Mouse (Mus musculus) limb, embryonic 13.5 days (tissue): ENCODE results near the gene Olfr134. TPM values are rescaled to one million over a fixed set of nuclear protein-coding genes. Genes with fewer than 3 reads are reported as not detected.
"Not testable (repeated sequence)": the region's sequence is repeated elsewhere in the genome, so short reads cannot be mapped to it uniquely, and the experiment has no call there.

Source experiments
- ATAC-seq: fragments of 200-750 bp; cut with Nextera tagmentation; 2 replicates; pipeline ENCODE4 v1.8.0; 2017; ENCODE audit warnings: low read depth, moderate number of reproducible peaks, moderate TSS enrichment; ENCODE audit not compliant: low FRiP score
- H3K27ac ChIP-seq: fragments of 300-500 bp; sonication (generic); 2 replicates; pipeline ENCODE4 v1.5.1; 2015; ENCODE audit warnings: inconsistent platforms, mild to moderate bottlenecking, moderate library complexity
- H3K27me3 ChIP-seq: fragments of 300-500 bp; sonication (generic); 2 replicates; pipeline ENCODE4 v1.6.1; 2015; ENCODE audit warnings: mild to moderate bottlenecking, inconsistent platforms
- H3K36me3 ChIP-seq: fragments of 300-500 bp; sonication (generic); 2 replicates; pipeline ENCODE4 v1.6.1; 2015; ENCODE audit warnings: inconsistent platforms, mild to moderate bottlenecking, moderate library complexity
- H3K4me1 ChIP-seq: fragments of 300-500 bp; sonication (generic); 2 replicates; pipeline ENCODE4 v1.6.1; 2015; ENCODE audit warnings: inconsistent platforms
- H3K4me2 ChIP-seq: fragments of 300-500 bp; sonication (generic); replicated peaks from 2 replicates; pipeline ENCODE4 v1.6.1; 2015; ENCODE audit warnings: inconsistent platforms, mild to moderate bottlenecking, moderate library complexity
- H3K4me3 ChIP-seq: fragments of 300-500 bp; sonication (generic); 2 replicates; pipeline ENCODE4 v1.5.1; 2015; ENCODE audit warnings: moderate library complexity, mild to moderate bottlenecking, inconsistent platforms
- H3K9ac ChIP-seq: fragments of 300-500 bp; sonication (generic); 2 replicates; pipeline ENCODE4 v1.6.1; 2015; ENCODE audit warnings: mild to moderate bottlenecking, inconsistent platforms
- H3K9me3 ChIP-seq: fragments of 300-500 bp; sonication (generic); 2 replicates; pipeline ENCODE4 v1.6.1; 2016; ENCODE audit warnings: inconsistent platforms
- WGBS: fragments of 180-500 bp; shearing (Covaris S2); methylation state at CpG from one replicate; pipeline ENCODE4 v1.1.7; 2015; 5-methylcytosine and 5-hydroxymethylcytosine counted together
- polyA plus RNA-seq: library from polyadenylated mRNA; unstranded; fragments of >200 nt; fragmentation: Nextera tagmentation; extraction: Ambion mirVana; gene quantifications from 2 replicates; pipeline ENCODE4 v1.2.1, GENCODE M21; 2015

Gene Olfr134
- polyA plus RNA-seq = not detected in 2 replicates

DNA sequence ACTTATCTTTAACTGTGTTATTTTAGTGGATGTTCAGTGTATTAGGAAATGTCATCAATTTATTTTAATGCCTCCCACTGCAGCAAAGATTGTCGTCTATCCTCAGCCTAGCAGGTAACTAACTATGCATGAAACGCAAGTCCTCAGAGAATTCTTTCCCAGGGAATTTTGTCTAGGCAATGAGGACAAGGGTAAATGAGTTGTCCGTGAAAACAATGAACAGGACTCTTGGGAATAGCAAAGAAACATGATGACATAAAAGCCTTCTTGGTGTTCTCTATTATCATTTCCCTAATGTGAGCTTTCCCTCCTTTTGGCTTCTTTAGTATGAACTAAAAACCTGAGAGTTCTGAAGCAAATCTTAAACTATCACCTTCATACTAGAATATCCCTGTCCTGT lies at the start of gene Olfr134:
Olfr134 (plus strand) TSS at position 301 of the 400 bp plus-strand sequence.
- Histone ChIP-seq H3K27ac (no peak within 1 kb of the TSS), H3K36me3 (no peaks in the 10 kb centered on the region), H3K9me3 (no peaks in the 10 kb centered on the region), H3K9ac (no peak within 1 kb of the TSS), H3K4me2 (no peak within 1 kb of the TSS), H3K27me3 (no peaks in the 10 kb centered on the region), H3K4me3 (no peak within 1 kb of the TSS), H3K4me1 (no peaks in the 10 kb centered on the region)
- 80% methylated on average over 3 of the region's 3 CpGs for WGBS
- no peak for ATAC-seq

DNA sequence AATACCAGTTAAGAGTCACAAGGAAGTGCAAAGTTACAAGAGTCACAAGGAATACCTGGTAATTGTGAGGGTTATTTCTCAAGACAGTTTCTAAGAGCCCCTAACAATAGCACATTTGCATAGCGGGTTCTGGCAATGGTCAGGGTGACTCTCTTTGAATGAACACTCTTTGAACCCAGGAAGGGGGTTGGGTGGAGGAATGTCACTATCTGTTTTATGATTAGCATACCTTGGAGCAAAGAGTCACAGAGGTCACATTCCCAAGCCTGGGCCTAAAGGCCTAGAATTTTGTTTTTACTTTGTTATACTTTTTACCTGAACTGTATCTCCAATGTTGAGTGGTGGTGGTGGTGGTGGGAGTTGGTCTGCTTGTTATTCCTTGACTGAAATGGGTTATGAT lies 47.0 kb upstream of the Olfr134 start:
- H3K27ac ChIP-seq, H3K4me2 ChIP-seq, H3K9ac ChIP-seq, H3K4me1 ChIP-seq, H3K4me3 ChIP-seq, H3K27me3 ChIP-seq, H3K9me3 ChIP-seq, ATAC-seq, H3K36me3 ChIP-seq: not testable (repeated sequence)
- WGBS = 71% methylated on average over 1 of the region's 1 CpGs

DNA sequence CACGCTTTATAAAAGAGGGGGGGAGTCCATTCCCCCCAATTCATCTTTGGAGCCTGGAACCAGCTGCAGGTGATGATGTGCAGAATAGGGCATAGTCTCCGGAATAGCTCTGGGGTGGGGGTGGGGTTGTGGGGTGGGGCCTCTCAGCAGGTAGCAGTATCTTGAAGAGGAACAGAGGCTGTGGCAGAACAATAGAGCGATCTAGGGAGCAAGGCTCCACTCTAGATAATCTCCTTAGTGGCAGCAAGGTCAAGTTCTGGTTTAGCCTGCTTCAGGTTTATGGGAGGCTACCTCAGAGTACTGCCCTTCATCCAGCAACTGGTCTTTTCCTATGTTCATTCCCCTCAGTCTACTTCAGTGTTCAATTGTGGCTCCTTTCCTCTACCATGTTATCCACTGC lies 45.8 kb upstream of the Olfr134 start:
- 77% methylated on average over 3 of the region's 3 CpGs for WGBS
- not testable (repeated sequence) for H3K9me3 ChIP-seq, ATAC-seq, H3K27ac ChIP-seq, H3K4me1 ChIP-seq, H3K36me3 ChIP-seq, H3K4me3 ChIP-seq, H3K9ac ChIP-seq, H3K4me2 ChIP-seq, H3K27me3 ChIP-seq

DNA sequence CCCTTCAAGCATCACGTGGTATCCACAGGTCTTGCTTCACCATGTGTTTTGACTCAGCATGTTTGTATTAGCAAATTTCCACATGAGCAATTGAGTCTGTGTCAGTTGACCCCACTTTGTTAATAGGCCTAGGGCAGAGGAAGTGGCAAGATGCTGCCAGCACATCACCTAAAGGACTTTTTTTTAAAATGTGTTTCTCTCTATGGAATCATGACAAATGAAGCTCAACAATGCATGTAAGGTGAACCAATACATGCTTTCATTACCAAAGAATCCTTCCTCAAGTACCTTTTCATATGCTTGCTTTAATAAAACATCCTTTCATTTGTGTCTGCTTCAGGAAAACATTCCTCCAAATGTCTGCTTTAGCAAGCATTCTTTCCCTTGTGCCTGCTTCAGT lies 36.8 kb upstream of the Olfr134 start, which contains the start of gene Olfr132:
Olfr132 (minus strand) TSS at position 101 of the 400 bp plus-strand sequence.
- Histone ChIP-seq H3K27me3 (no peaks in the 10 kb centered on the region), H3K9ac (no peak within 1 kb of the TSS), H3K4me2 (no peak within 1 kb of the TSS), H3K36me3 (no peaks in the 10 kb centered on the region), H3K4me1 (no peaks in the 10 kb centered on the region), H3K4me3 (no peak within 1 kb of the TSS), H3K27ac (no peak within 1 kb of the TSS), H3K9me3 (0 out of 2 replicates have a peak, but pooled peaks cover 3% of the 10 kb centered on the region)
- no peak for ATAC-seq
- 65% methylated on average over 1 of the region's 1 CpGs for WGBS

DNA sequence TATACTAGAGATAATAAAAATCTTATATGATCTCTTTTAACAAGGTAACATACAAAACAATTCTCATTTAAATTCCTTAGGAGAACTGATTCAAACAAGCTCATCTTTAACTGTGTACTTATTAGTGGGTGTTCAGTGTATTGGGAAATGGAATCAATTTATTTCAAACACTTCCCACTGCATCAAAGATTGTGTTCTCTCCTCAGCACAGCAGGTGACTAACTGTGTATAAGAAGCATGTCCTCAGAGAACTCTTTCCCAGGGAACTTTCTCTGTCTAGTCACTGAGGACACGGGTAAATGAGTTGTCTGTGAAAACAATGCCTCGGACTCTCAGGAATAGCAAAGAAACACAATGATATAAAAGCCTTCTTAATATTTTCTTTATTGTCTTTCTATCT lies 26.2 kb upstream of the Olfr134 start, which contains the start of gene Olfr133:
Olfr133 (plus strand) TSS at position 301 of the 400 bp plus-strand sequence.
- no peaks in the 10 kb centered on the region for H3K4me1 ChIP-seq
- 74% methylated on average over 2 of the region's 2 CpGs for WGBS
- no peak within 1 kb of the TSS for H3K4me2 ChIP-seq
- 0 out of 2 replicates have a peak, but pooled peaks cover 5% of the 10 kb centered on the region for H3K9me3 ChIP-seq
- H3K27ac ChIP-seq = no peak within 1 kb of the TSS
- no peak within 1 kb of the TSS for H3K4me3 ChIP-seq
- H3K27me3 ChIP-seq = no peaks in the 10 kb centered on the region
- no peak for ATAC-seq
- no peak within 1 kb of the TSS for H3K9ac ChIP-seq
- H3K36me3 ChIP-seq = no peaks in the 10 kb centered on the region

DNA sequence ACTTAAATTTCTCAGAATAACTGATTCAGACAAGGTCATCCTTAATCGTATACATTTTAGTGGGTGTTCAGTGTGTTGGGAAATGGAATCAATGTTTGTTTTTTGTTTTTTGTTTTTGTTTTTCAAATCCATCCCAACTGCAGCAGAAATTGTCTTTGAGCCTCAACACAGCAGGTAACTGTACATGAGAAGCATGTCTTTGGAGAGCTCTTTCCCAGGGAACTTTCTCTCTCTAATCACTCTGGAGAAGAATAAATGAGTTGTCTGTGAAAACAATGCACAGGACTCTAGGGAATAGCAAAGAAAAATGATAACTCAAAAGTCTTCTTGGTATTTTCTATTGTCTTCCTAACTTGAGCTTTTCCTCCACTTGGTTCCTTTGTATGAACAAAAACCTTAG lies 32.8 kb downstream of the Olfr134 start, which contains the start of gene Olfr135:
Olfr135 (plus strand) TSS at position 301 of the 400 bp plus-strand sequence.
- WGBS = 84% methylated on average over 1 of the region's 1 CpGs
- H3K27ac ChIP-seq = no peak within 1 kb of the TSS
- no peak within 1 kb of the TSS for H3K4me2 ChIP-seq
- H3K27me3 ChIP-seq = no peaks in the 10 kb centered on the region
- H3K4me3 ChIP-seq = no peak within 1 kb of the TSS
- H3K4me1 ChIP-seq = no peaks in the 10 kb centered on the region
- no peak within 1 kb of the TSS for H3K9ac ChIP-seq
- peaks cover 9% of the 10 kb centered on the region; the same call in 1 of the 2 replicates for H3K9me3 ChIP-seq
- no peaks in the 10 kb centered on the region for H3K36me3 ChIP-seq
- no peak for ATAC-seq

Other genes with a start within 250 kb of the Olfr134 start
- not detected in 2 replicates for gene Olfr761, start 218.3 kb upstream of the Olfr134 start, polyA plus RNA-seq
- not detected in 2 replicates for gene Olfr129, start 111.3 kb upstream of the Olfr134 start, polyA plus RNA-seq
- not detected in 2 replicates for gene Olfr130, start 107.5 kb upstream of the Olfr134 start, polyA plus RNA-seq
- gene Olfr131, start 82.7 kb upstream of the Olfr134 start, polyA plus RNA-seq = not detected in 2 replicates
- gene Olfr132, start 36.9 kb upstream of the Olfr134 start, polyA plus RNA-seq = not detected in 2 replicates
- not detected in 2 replicates for gene Olfr133, start 26.1 kb upstream of the Olfr134 start, polyA plus RNA-seq
- gene Olfr135, start 32.9 kb downstream of the Olfr134 start, polyA plus RNA-seq = not detected in 2 replicates
- not detected in 2 replicates for gene Olfr138, start 89.6 kb downstream of the Olfr134 start, polyA plus RNA-seq
- gene Olfr137, start 136.2 kb downstream of the Olfr134 start, polyA plus RNA-seq = not detected in 2 replicates
- gene Olfr136, start 158.4 kb downstream of the Olfr134 start, polyA plus RNA-seq = not detected in 2 replicates
- gene Esp36, start 248.8 kb downstream of the Olfr134 start, polyA plus RNA-seq = not detected in 2 replicates